Mouse (Mus musculus) forebrain, embryonic 12.5 days (tissue): ENCODE measurements around the gene Trim67. TPM values are rescaled to one million over a fixed set of nuclear protein-coding genes. Genes with fewer than 3 reads are reported as not detected.
A peak's percentile ranks its signal among the peaks of the same experiment; 100 is the strongest.

Source experiments
- ATAC-seq: fragments of 200-750 bp; cut with Nextera tagmentation; 2 replicates; pipeline ENCODE4 v1.8.0; 2017; ENCODE audit warnings: moderate TSS enrichment; ENCODE audit not compliant: low FRiP score
- H3K27ac ChIP-seq: fragments of 300-500 bp; sonication (generic); 2 replicates; pipeline ENCODE4 v1.5.1; 2016; ENCODE audit warnings: mild to moderate bottlenecking
- H3K27me3 ChIP-seq: fragments of 300-500 bp; sonication (generic); 2 replicates; pipeline ENCODE4 v1.6.1; 2016; ENCODE audit warnings: mild to moderate bottlenecking
- H3K36me3 ChIP-seq: fragments of 300-500 bp; sonication (generic); replicated peaks from 2 replicates; pipeline ENCODE4 v1.6.1; 2016; ENCODE audit warnings: mild to moderate bottlenecking
- H3K4me1 ChIP-seq: fragments of 300-500 bp; sonication (generic); 2 replicates; pipeline ENCODE4 v1.6.1; 2016
- H3K4me2 ChIP-seq: fragments of 300-500 bp; sonication (generic); 2 replicates; pipeline ENCODE4 v1.6.1; 2016; ENCODE audit warnings: mild to moderate bottlenecking, moderate library complexity
- H3K4me3 ChIP-seq: fragments of 300-500 bp; sonication (generic); replicated peaks from 2 replicates; pipeline ENCODE4 v1.5.1; 2016; ENCODE audit warnings: mild to moderate bottlenecking
- H3K9ac ChIP-seq: fragments of 300-500 bp; sonication (generic); 2 replicates; pipeline ENCODE4 v1.6.1; 2016; ENCODE audit warnings: mild to moderate bottlenecking
- H3K9me3 ChIP-seq: fragments of 300-500 bp; sonication (generic); 2 replicates; pipeline ENCODE4 v1.6.1; 2016
- WGBS: fragments of 180-500 bp; shearing (Covaris S2); methylation state at CpG from one replicate; pipeline ENCODE4 v1.1.7; 2016; 5-methylcytosine and 5-hydroxymethylcytosine counted together
- polyA plus RNA-seq: library from polyadenylated mRNA; unstranded; fragments of >200 nt; fragmentation: Nextera tagmentation; extraction: Ambion mirVana; gene quantifications from 2 replicates; pipeline ENCODE4 v1.2.1, GENCODE M21; 2016

The Trim67 gene
- polyA plus RNA-seq, 1 experiment from 2014 or later = 6.1 TPM

GRCm38 (mm10) chr8:124772389-124772788 lies 20.5 kb upstream of the Trim67 start:
- no peaks in the 10 kb centered on the region for H3K36me3 ChIP-seq
- H3K27ac ChIP-seq = no peak overlapping the region
- H3K9ac ChIP-seq = no peak overlapping the region
- 0 out of 2 replicates have a peak, but pooled peaks cover 3% of the 10 kb centered on the region for H3K4me1 ChIP-seq
- no peak overlapping the region for H3K4me3 ChIP-seq
- H3K9me3 ChIP-seq = no peaks in the 10 kb centered on the region
- ATAC-seq = no peak
- 72% methylated on average over 2 of the region's 2 CpGs for WGBS
- H3K4me2 ChIP-seq = no peak overlapping the region
- H3K27me3 ChIP-seq = peaks cover 30% of the 10 kb centered on the region

GRCm38 (mm10) chr8:124775695-124776094 lies 17.2 kb upstream of the Trim67 start:
- H3K36me3 ChIP-seq = no peaks in the 10 kb centered on the region
- ATAC-seq = no peak
- H3K4me1 ChIP-seq = peaks cover 9% of the 10 kb centered on the region
- WGBS = 13% methylated on average over 16 of the region's 16 CpGs
- H3K4me2 ChIP-seq = peak overlapping the region; percentile 37
- H3K9me3 ChIP-seq = no peaks in the 10 kb centered on the region
- H3K27me3 ChIP-seq = peaks cover 30% of the 10 kb centered on the region
- no peak overlapping the region for H3K4me3 ChIP-seq
- no peak overlapping the region for H3K27ac ChIP-seq
- H3K9ac ChIP-seq = no peak overlapping the region

- no peaks in the 10 kb centered on the region for H3K9me3 ChIP-seq
- H3K4me3 ChIP-seq = no peak overlapping the region
- H3K9ac ChIP-seq = no peak overlapping the region
- 21% methylated on average over 7 of the region's 7 CpGs for WGBS
- H3K4me1 ChIP-seq = peaks cover 18% of the 10 kb centered on the region
- peak; percentile 72 for ATAC-seq
- H3K27me3 ChIP-seq = peaks cover 17% of the 10 kb centered on the region
- peak overlapping the region; percentile 67 for H3K27ac ChIP-seq
- no peak overlapping the region for H3K4me2 ChIP-seq
- no peaks in the 10 kb centered on the region for H3K36me3 ChIP-seq
Measured at GRCm38 (mm10) chr8:124780236-124780635, 12.7 kb upstream of the Trim67 start.

- H3K36me3 ChIP-seq = no peaks in the 10 kb centered on the region
- H3K4me3 ChIP-seq = no peak overlapping the region
- H3K9ac ChIP-seq = no peak overlapping the region
- H3K4me2 ChIP-seq = no peak overlapping the region
- peaks cover 15% of the 10 kb centered on the region; the same call in 1 of the 2 replicates for H3K27me3 ChIP-seq
- H3K9me3 ChIP-seq = no peaks in the 10 kb centered on the region
- ATAC-seq = no peak
- peaks cover 15% of the 10 kb centered on the region for H3K4me1 ChIP-seq
- WGBS = 78% methylated on average over 3 of the region's 3 CpGs
- H3K27ac ChIP-seq = no peak overlapping the region
Measured at GRCm38 (mm10) chr8:124782431-124782830, 10.5 kb upstream of the Trim67 start.

GRCm38 (mm10) chr8:124783228-124783627 lies 9.7 kb upstream of the Trim67 start:
- Histone ChIP-seq H3K27me3 (peaks cover 15% of the 10 kb centered on the region; the same call in 1 of the 2 replicates), H3K4me2 (no peak overlapping the region), H3K27ac (no peak overlapping the region), H3K9me3 (no peaks in the 10 kb centered on the region), H3K4me1 (peaks cover 15% of the 10 kb centered on the region), H3K4me3 (no peak overlapping the region), H3K9ac (no peak overlapping the region), H3K36me3 (no peaks in the 10 kb centered on the region)
- 90% methylated on average over 15 of the region's 15 CpGs for WGBS
- ATAC-seq = no peak

- no peak overlapping the region for H3K27ac ChIP-seq
- H3K9ac ChIP-seq = no peak overlapping the region
- WGBS = 92% methylated on average over 13 of the region's 13 CpGs
- peaks cover 15% of the 10 kb centered on the region for H3K4me1 ChIP-seq
- H3K4me2 ChIP-seq = no peak overlapping the region
- no peaks in the 10 kb centered on the region for H3K36me3 ChIP-seq
- H3K27me3 ChIP-seq = peaks cover 22% of the 10 kb centered on the region; the same call in 1 of the 2 replicates
- no peak for ATAC-seq
- no peaks in the 10 kb centered on the region for H3K9me3 ChIP-seq
- no peak overlapping the region for H3K4me3 ChIP-seq
Measured at GRCm38 (mm10) chr8:124784613-124785012, 8.3 kb upstream of the Trim67 start.

GRCm38 (mm10) chr8:124790676-124791075 lies 2.2 kb upstream of the Trim67 start:
- ATAC-seq = no peak
- Histone ChIP-seq H3K9me3 (no peaks in the 10 kb centered on the region), H3K4me3 (no peak overlapping the region), H3K27ac (no peak overlapping the region), H3K4me2 (no peak overlapping the region), H3K4me1 (peaks cover 37% of the 10 kb centered on the region), H3K36me3 (no peaks in the 10 kb centered on the region), H3K27me3 (peaks cover 67% of the 10 kb centered on the region), H3K9ac (no peak overlapping the region)
- WGBS = 75% methylated on average over 4 of the region's 4 CpGs

GRCm38 (mm10) chr8:124791751-124792150 lies 1.1 kb upstream of the Trim67 start:
- Histone ChIP-seq H3K9me3 (no peaks in the 10 kb centered on the region), H3K4me2 (peak overlapping the region; percentile 99), H3K36me3 (no peaks in the 10 kb centered on the region), H3K4me1 (peaks cover 47% of the 10 kb centered on the region), H3K27me3 (peaks cover 72% of the 10 kb centered on the region), H3K27ac (peak overlapping the region; percentile 90), H3K4me3 (peak overlapping the region; percentile 66), H3K9ac (no peak overlapping the region; the same call in 1 of the 2 replicates)
- no peak for ATAC-seq
- 50% methylated on average over 4 of the region's 4 CpGs for WGBS

GRCm38 (mm10) chr8:124792186-124792585 lies 706 bp upstream of the Trim67 start:
- peak overlapping the region; percentile 72 for H3K9ac ChIP-seq
- H3K36me3 ChIP-seq = no peaks in the 10 kb centered on the region
- H3K27me3 ChIP-seq = peaks cover 72% of the 10 kb centered on the region
- ATAC-seq = peak; percentile 42
- H3K4me2 ChIP-seq = peak overlapping the region; percentile 99
- no peaks in the 10 kb centered on the region for H3K9me3 ChIP-seq
- H3K4me3 ChIP-seq = peak overlapping the region; percentile 66
- H3K27ac ChIP-seq = peak overlapping the region; percentile 90
- H3K4me1 ChIP-seq = peaks cover 51% of the 10 kb centered on the region
- under 1% methylated on average over 32 of the region's 32 CpGs for WGBS

- peak; percentile 84 for ATAC-seq
- WGBS = under 1% methylated on average over 51 of the region's 51 CpGs
Measured at GRCm38 (mm10) chr8:124793172-124793651, 320 bp downstream of the Trim67 start.

GRCm38 (mm10) chr8:124793661-124794485 lies 981 bp downstream of the Trim67 start:
- Histone ChIP-seq H3K4me3 (peak overlapping the region; percentile 66), H3K27me3 (peaks cover 80% of the 10 kb centered on the region), H3K9ac (peak overlapping the region; percentile 72), H3K27ac (peak overlapping the region; percentile 90), H3K9me3 (no peaks in the 10 kb centered on the region), H3K36me3 (no peaks in the 10 kb centered on the region), H3K4me2 (peak overlapping the region; percentile 99), H3K4me1 (peaks cover 51% of the 10 kb centered on the region)
- under 1% methylated on average over 80 of the region's 81 CpGs for WGBS
- peak; percentile 33 for ATAC-seq

More at GRCm38 (mm10) chr8:124793172-124793651, 320 bp downstream of the Trim67 start:
- peaks cover 51% of the 10 kb centered on the region for H3K4me1 ChIP-seq
- H3K27ac ChIP-seq = peak overlapping the region; percentile 90
- peaks cover 75% of the 10 kb centered on the region for H3K27me3 ChIP-seq
- H3K9me3 ChIP-seq = no peaks in the 10 kb centered on the region
- peak overlapping the region; percentile 99 for H3K4me2 ChIP-seq
- H3K9ac ChIP-seq = peak overlapping the region; percentile 72
- H3K36me3 ChIP-seq = no peaks in the 10 kb centered on the region
- peak overlapping the region; percentile 66 for H3K4me3 ChIP-seq

GRCm38 (mm10) chr8:124794486-124794780 lies 1.5 kb downstream of the Trim67 start:
- peak; percentile 33 for ATAC-seq
- peaks cover 81% of the 10 kb centered on the region for H3K27me3 ChIP-seq
- peak overlapping the region; percentile 66 for H3K4me3 ChIP-seq
- peak overlapping the region; percentile 99 for H3K4me2 ChIP-seq
- under 1% methylated on average over 25 of the region's 25 CpGs for WGBS
- peaks cover 51% of the 10 kb centered on the region for H3K4me1 ChIP-seq
- peak overlapping the region; percentile 72 for H3K9ac ChIP-seq
- H3K27ac ChIP-seq = peak overlapping the region; percentile 90; the same call in 1 of the 2 replicates
- H3K9me3 ChIP-seq = no peaks in the 10 kb centered on the region
- H3K36me3 ChIP-seq = no peaks in the 10 kb centered on the region
